Mouse (Mus musculus) limb, embryonic 14.5 days (tissue): Measurements from ENCODE around the gene Slc9a8. TPM values are rescaled to one million over a fixed set of nuclear protein-coding genes. Genes with fewer than 3 reads are reported as not detected.

ENCODE experiments used
- ATAC-seq: fragments of 200-750 bp; cut with Nextera tagmentation; 2 replicates; pipeline ENCODE4 v1.8.0; 2017; ENCODE audit warnings: low read depth, moderate number of reproducible peaks, moderate TSS enrichment; ENCODE audit not compliant: low FRiP score
- DNase-seq: peaks from one replicate; pipeline ENCODE4 v3.0.0-alpha.2; 2015; ENCODE audit warnings: low spot score
- H3K27ac ChIP-seq: fragments of 300-500 bp; sonication (generic); replicated peaks from 2 replicates; pipeline ENCODE4 v1.5.1; 2014; ENCODE audit warnings: low read depth, mild to moderate bottlenecking, low read length, moderate library complexity, mixed read lengths
- H3K27me3 ChIP-seq: fragments of 300-500 bp; sonication (generic); 2 replicates; pipeline ENCODE4 v1.6.1; 2014; ENCODE audit warnings: low read length, mixed read lengths; ENCODE audit not compliant: control insufficient read depth, insufficient read depth
- H3K36me3 ChIP-seq: fragments of 300-500 bp; sonication (generic); 2 replicates; pipeline ENCODE4 v1.6.1; 2014; ENCODE audit warnings: mild to moderate bottlenecking, low read length, moderate library complexity, mixed read lengths; ENCODE audit not compliant: control insufficient read depth, insufficient read depth
- H3K4me1 ChIP-seq: fragments of 300-500 bp; sonication (generic); 2 replicates; pipeline ENCODE4 v1.6.1; 2014; ENCODE audit warnings: antibody characterized with exemption, low read length, mixed read lengths; ENCODE audit not compliant: control insufficient read depth, insufficient read depth
- H3K4me2 ChIP-seq: fragments of 300-500 bp; sonication (generic); replicated peaks from 2 replicates; pipeline ENCODE4 v1.6.1; 2014; ENCODE audit warnings: low read depth, mild to moderate bottlenecking, low read length, moderate library complexity; ENCODE audit not compliant: severe bottlenecking
- H3K4me3 ChIP-seq: fragments of 300-500 bp; sonication (generic); replicated peaks from 2 replicates; pipeline ENCODE4 v1.5.1; 2014; ENCODE audit warnings: low read length
- H3K9ac ChIP-seq: fragments of 300-500 bp; sonication (generic); 2 replicates; pipeline ENCODE4 v1.6.1; 2014; ENCODE audit warnings: mild to moderate bottlenecking, low read depth, low read length, moderate library complexity; ENCODE audit not compliant: severe bottlenecking
- H3K9me3 ChIP-seq: fragments of 300-500 bp; sonication (generic); 2 replicates; pipeline ENCODE4 v1.6.1; 2016; ENCODE audit warnings: low read length; ENCODE audit not compliant: control insufficient read depth
- POLR2A ChIP-seq: fragments of 200-500 bp; IDR thresholded peaks from 2 replicates; pipeline ENCODE4 v1.8.0; 2012; ENCODE audit warnings: inconsistent platforms, mild to moderate bottlenecking, moderate library complexity, borderline replicate concordance; ENCODE audit not compliant: insufficient read depth, insufficient read length; ENCODE audit errors: extremely low read depth
- whole genome bisulfite sequencing: fragments of 180-500 bp; shearing (Covaris S2); extraction: QIAGEN DNeasy Blood & Tissue Kit; methylation state at CpG from one replicate; pipeline ENCODE4 v1.1.7; 2014; 5-methylcytosine and 5-hydroxymethylcytosine counted together
- polyA plus RNA-seq, 2 experiments: library from polyadenylated mRNA; depleted of rRNA in 1 of 2; stranded (reverse) in 1 of 2; unstranded in 1 of 2; fragments of >200 nt; fragmentation: Nextera tagmentation in 1 of 2; extraction: Ambion mirVana in 1 of 2; gene quantifications; 2 replicates each; pipeline versions ENCODE4 v1.2.1 to v1.2.3; 2012 to 2014

Slc9a8 gene
- polyA plus RNA-seq, 2 experiments = 20.1 to 43.0 TPM

DNA sequence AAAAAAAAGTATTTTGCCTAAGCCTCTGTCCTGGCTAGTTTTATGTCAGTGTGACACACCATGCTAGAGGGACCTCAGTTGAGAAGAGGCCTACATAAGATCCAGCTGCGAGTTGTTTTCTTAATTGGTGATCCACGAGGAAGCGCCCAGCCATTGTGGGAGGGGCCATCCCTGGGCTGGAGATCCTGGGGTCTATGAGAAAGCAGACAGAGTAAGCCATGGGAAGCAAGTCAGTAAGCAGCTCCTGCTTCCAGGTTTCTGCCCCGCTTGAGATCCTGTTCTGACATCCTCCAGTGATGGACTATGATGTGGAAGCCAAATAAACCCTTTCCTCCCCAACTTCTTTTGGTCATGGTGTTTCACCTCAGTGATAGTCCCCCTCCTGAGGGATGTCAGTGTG is 22.5 kb upstream of the Slc9a8 start:
- no peak for DNase-seq
- TF ChIP-seq POLR2A = no peak
- 48% methylated on average over 4 of the region's 4 CpGs for WGBS
- Histone ChIP-seq H3K27ac (no peak overlapping the region), H3K9ac (no peak overlapping the region), H3K4me2 (no peak overlapping the region), H3K9me3 (no peaks in the 10 kb centered on the region), H3K27me3 (no peaks in the 10 kb centered on the region), H3K36me3 (no peaks in the 10 kb centered on the region), H3K4me3 (no peak overlapping the region), H3K4me1 (no peaks in the 10 kb centered on the region)
- no peak for ATAC-seq

DNA sequence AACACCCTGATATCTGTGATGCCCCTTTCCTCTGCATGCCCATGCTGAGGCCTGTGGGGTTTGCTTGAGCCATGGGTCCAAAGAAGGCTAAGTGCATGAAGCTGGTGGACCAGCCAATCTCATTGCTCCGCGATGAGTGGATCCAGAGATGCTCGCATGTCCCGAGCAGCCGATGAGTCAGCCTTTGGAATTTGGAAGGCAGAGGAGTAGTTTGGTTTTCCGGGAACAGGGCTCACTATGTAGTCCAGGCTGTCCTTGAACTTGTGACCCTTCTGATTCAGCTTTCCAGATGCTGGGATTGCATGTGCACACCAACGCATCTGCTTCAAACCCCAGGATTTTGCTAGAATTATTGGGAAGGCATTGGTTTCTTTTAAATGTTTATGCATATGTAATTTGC is 21.9 kb upstream of the Slc9a8 start:
- no peak for DNase-seq
- H3K4me2 ChIP-seq = no peak overlapping the region
- ATAC-seq = no peak
- H3K4me3 ChIP-seq = no peak overlapping the region
- H3K9ac ChIP-seq = no peak overlapping the region
- TF ChIP-seq POLR2A = no peak
- H3K9me3 ChIP-seq = no peaks in the 10 kb centered on the region
- no peaks in the 10 kb centered on the region for H3K27me3 ChIP-seq
- H3K4me1 ChIP-seq = no peaks in the 10 kb centered on the region
- no peak overlapping the region for H3K27ac ChIP-seq
- no peaks in the 10 kb centered on the region for H3K36me3 ChIP-seq
- 89% methylated on average over 7 of the region's 7 CpGs for WGBS

GRCm38 (mm10) chr2:167403085-167403484 is 18.4 kb upstream of the Slc9a8 start:
- no peak overlapping the region for H3K4me3 ChIP-seq
- TF ChIP-seq POLR2A = no peak
- no peaks in the 10 kb centered on the region for H3K27me3 ChIP-seq
- no peak overlapping the region for H3K27ac ChIP-seq
- 61% methylated on average over 7 of the region's 7 CpGs for WGBS
- ATAC-seq (no peak), DNase-seq (no peak)
- H3K9ac ChIP-seq = no peak overlapping the region
- no peaks in the 10 kb centered on the region for H3K4me1 ChIP-seq
- H3K9me3 ChIP-seq = no peaks in the 10 kb centered on the region
- no peak overlapping the region for H3K4me2 ChIP-seq
- H3K36me3 ChIP-seq = no peaks in the 10 kb centered on the region

- ATAC-seq = no peak
- no peak overlapping the region for H3K4me2 ChIP-seq
- H3K36me3 ChIP-seq = no peaks in the 10 kb centered on the region
- H3K9me3 ChIP-seq = no peaks in the 10 kb centered on the region
- no peak for DNase-seq
- H3K27me3 ChIP-seq = no peaks in the 10 kb centered on the region
- no peak overlapping the region for H3K4me3 ChIP-seq
- TF ChIP-seq POLR2A = no peak
- H3K4me1 ChIP-seq = no peaks in the 10 kb centered on the region
- H3K27ac ChIP-seq = no peak overlapping the region
- H3K9ac ChIP-seq = no peak overlapping the region
- 76% methylated on average over 20 of the region's 20 CpGs for WGBS
These were observed 16.2 kb upstream of the Slc9a8 start for GRCm38 (mm10) chr2:167405101-167405880.

GRCm38 (mm10) chr2:167407296-167407929 is 14.1 kb upstream of the Slc9a8 start:
- no peaks in the 10 kb centered on the region for H3K36me3 ChIP-seq
- ATAC-seq = no peak

More at GRCm38 (mm10) chr2:167407296-167407929, 14.1 kb upstream of the Slc9a8 start:
- WGBS = 91% methylated on average over 16 of the region's 16 CpGs
- no peak for DNase-seq
- TF ChIP-seq POLR2A = no peak
- H3K27ac ChIP-seq = no peak overlapping the region
- no peaks in the 10 kb centered on the region for H3K4me1 ChIP-seq
- no peaks in the 10 kb centered on the region for H3K9me3 ChIP-seq
- no peaks in the 10 kb centered on the region for H3K27me3 ChIP-seq
- no peak overlapping the region for H3K4me3 ChIP-seq
- no peak overlapping the region for H3K4me2 ChIP-seq
- no peak overlapping the region for H3K9ac ChIP-seq
